Mouse (Mus musculus) embryonic facial prominence, embryonic 13.5 days (tissue): ENCODE data around the gene Hcrt. TPM values are rescaled to one million over a fixed set of nuclear protein-coding genes. Genes with fewer than 3 reads are reported as not detected.

Experiments used
- ATAC-seq: fragments of 200-750 bp; cut with Nextera tagmentation; 2 replicates; pipeline ENCODE4 v1.8.0; 2017; ENCODE audit warnings: low read depth; ENCODE audit not compliant: insufficient number of reproducible peaks, insufficient read depth, low FRiP score, low TSS enrichment
- H3K27ac ChIP-seq: fragments of 300-500 bp; sonication (generic); 2 replicates; pipeline ENCODE4 v1.5.1; 2015; ENCODE audit warnings: moderate library complexity, mild to moderate bottlenecking, inconsistent platforms
- H3K27me3 ChIP-seq: fragments of 300-500 bp; sonication (generic); 2 replicates; pipeline ENCODE4 v1.6.1; 2015; ENCODE audit warnings: mild to moderate bottlenecking, inconsistent platforms
- H3K36me3 ChIP-seq: fragments of 300-500 bp; sonication (generic); 2 replicates; pipeline ENCODE4 v1.6.1; 2015; ENCODE audit warnings: mild to moderate bottlenecking, inconsistent platforms
- H3K4me1 ChIP-seq: fragments of 300-500 bp; sonication (generic); 2 replicates; pipeline ENCODE4 v1.6.1; 2015; ENCODE audit warnings: inconsistent platforms
- H3K4me2 ChIP-seq: fragments of 300-500 bp; sonication (generic); 2 replicates; pipeline ENCODE4 v1.6.1; 2015; ENCODE audit warnings: moderate library complexity, mild to moderate bottlenecking, inconsistent platforms
- H3K4me3 ChIP-seq: fragments of 300-500 bp; sonication (generic); 2 replicates; pipeline ENCODE4 v1.5.1; 2015; ENCODE audit warnings: mild to moderate bottlenecking, inconsistent platforms
- H3K9ac ChIP-seq: fragments of 300-500 bp; sonication (generic); 2 replicates; pipeline ENCODE4 v1.6.1; 2015; ENCODE audit warnings: mild to moderate bottlenecking, inconsistent platforms
- H3K9me3 ChIP-seq: fragments of 300-500 bp; sonication (generic); 2 replicates; pipeline ENCODE4 v1.6.1; 2016; ENCODE audit warnings: inconsistent platforms
- WGBS: fragments of 180-500 bp; shearing (Covaris S2); methylation state at CpG from one replicate; pipeline ENCODE4 v1.1.7; 2015; ENCODE audit warnings: mixed read lengths; 5-methylcytosine and 5-hydroxymethylcytosine counted together
- polyA plus RNA-seq: library from polyadenylated mRNA; unstranded; fragments of >200 nt; fragmentation: Nextera tagmentation; extraction: Ambion mirVana; gene quantifications from 2 replicates; pipeline ENCODE4 v1.2.1, GENCODE M21; 2015

Hcrt gene
- polyA plus RNA-seq, 1 experiment from 2014 or later: not detected

- no peak overlapping the region for H3K4me3 ChIP-seq
- H3K9ac ChIP-seq: no peak overlapping the region
- ATAC-seq: no peak
- peaks cover 31% of the 10 kb centered on the region for H3K27me3 ChIP-seq
- H3K4me2 ChIP-seq: no peak overlapping the region
- WGBS: 81% methylated on average over 4 of the region's 4 CpGs
- H3K4me1 ChIP-seq: no peaks in the 10 kb centered on the region
- H3K36me3 ChIP-seq: no peaks in the 10 kb centered on the region
- H3K27ac ChIP-seq: no peak overlapping the region
- H3K9me3 ChIP-seq: no peaks in the 10 kb centered on the region
These were observed 14.1 kb downstream of the Hcrt start for GRCm38 (mm10) chr11:100748620-100749019.

GRCm38 (mm10) chr11:100747114-100747513 lies 15.6 kb downstream of the Hcrt start:
- no peak for ATAC-seq
- H3K4me2 ChIP-seq: no peak overlapping the region
- H3K27ac ChIP-seq: no peak overlapping the region
- 71% methylated on average over 5 of the region's 5 CpGs for WGBS
- no peak overlapping the region for H3K4me3 ChIP-seq
- no peaks in the 10 kb centered on the region for H3K36me3 ChIP-seq
- no peaks in the 10 kb centered on the region for H3K9me3 ChIP-seq
- H3K27me3 ChIP-seq: peaks cover 28% of the 10 kb centered on the region
- H3K4me1 ChIP-seq: no peaks in the 10 kb centered on the region
- no peak overlapping the region for H3K9ac ChIP-seq

- H3K9ac ChIP-seq: no peak overlapping the region
- no peak overlapping the region for H3K4me2 ChIP-seq
- H3K9me3 ChIP-seq: no peaks in the 10 kb centered on the region
- no peaks in the 10 kb centered on the region for H3K4me1 ChIP-seq
- ATAC-seq: no peak
- no peaks in the 10 kb centered on the region for H3K36me3 ChIP-seq
- peaks cover 28% of the 10 kb centered on the region for H3K27me3 ChIP-seq
- no peak overlapping the region for H3K27ac ChIP-seq
- WGBS: 80% methylated on average over 10 of the region's 10 CpGs
- no peak overlapping the region for H3K4me3 ChIP-seq
These were observed 16.2 kb downstream of the Hcrt start for GRCm38 (mm10) chr11:100746546-100746945.

DNA sequence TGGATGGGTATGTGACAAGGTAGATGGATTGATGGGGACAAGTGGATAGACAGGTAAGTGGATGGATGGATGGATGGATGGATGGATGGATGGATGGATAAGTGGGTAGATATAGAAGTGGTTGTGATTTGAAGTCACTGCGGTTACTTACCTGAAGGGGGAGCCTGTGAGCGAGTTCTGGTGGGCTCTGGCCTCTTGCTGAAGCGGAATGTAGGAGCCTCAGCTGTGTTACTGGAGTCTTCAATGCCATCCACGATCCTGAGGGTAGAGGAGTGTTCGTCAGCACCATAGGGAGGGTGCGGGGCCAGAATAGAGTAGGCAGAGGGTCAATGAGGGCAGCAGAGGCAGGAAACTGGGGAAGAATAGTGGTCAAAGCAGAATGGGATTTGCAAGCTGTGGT lies 17.6 kb downstream of the Hcrt start:
- Histone ChIP-seq H3K27ac (no peak overlapping the region), H3K36me3 (no peaks in the 10 kb centered on the region), H3K9me3 (no peaks in the 10 kb centered on the region), H3K4me2 (no peak overlapping the region), H3K27me3 (peaks cover 22% of the 10 kb centered on the region), H3K4me1 (no peaks in the 10 kb centered on the region), H3K9ac (no peak overlapping the region), H3K4me3 (no peak overlapping the region)
- 16% methylated on average over 6 of the region's 6 CpGs for WGBS
- no peak for ATAC-seq

- no peak overlapping the region for H3K4me3 ChIP-seq
- no peak overlapping the region for H3K9ac ChIP-seq
- H3K9me3 ChIP-seq: no peaks in the 10 kb centered on the region
- no peak for ATAC-seq
- peaks cover 4% of the 10 kb centered on the region; the same call in 1 of the 2 replicates for H3K27me3 ChIP-seq
- H3K4me2 ChIP-seq: no peak overlapping the region
- 69% methylated on average over 6 of the region's 6 CpGs for WGBS
- H3K36me3 ChIP-seq: no peaks in the 10 kb centered on the region
- H3K4me1 ChIP-seq: peaks cover 10% of the 10 kb centered on the region
- H3K27ac ChIP-seq: no peak overlapping the region
These were observed 21.4 kb downstream of the Hcrt start for GRCm38 (mm10) chr11:100741348-100741747.

GRCm38 (mm10) chr11:100738749-100739148 lies 24.0 kb downstream of the Hcrt start:
- WGBS: 22% methylated on average over 5 of the region's 5 CpGs
- H3K27ac ChIP-seq: no peak overlapping the region
- ATAC-seq: no peak

GRCm38 (mm10) chr11:100738066-100738604 lies 24.6 kb downstream of the Hcrt start, which contains the start of gene Rab5c:
Gene Rab5c (minus strand): TSS chr11:100738215.
- Histone ChIP-seq H3K4me1 (peaks cover 21% of the 10 kb centered on the region), H3K36me3 (no peaks in the 10 kb centered on the region), H3K27ac (peak within 1 kb of the TSS; percentile 67), H3K27me3 (no peaks in the 10 kb centered on the region; the same call in 1 of the 2 replicates), H3K4me2 (peak within 1 kb of the TSS; percentile 82), H3K4me3 (peak within 1 kb of the TSS; percentile 99), H3K9me3 (no peaks in the 10 kb centered on the region), H3K9ac (peak within 1 kb of the TSS; percentile 95)
- peak; percentile 99 for ATAC-seq
- under 1% methylated on average over 39 of the region's 39 CpGs for WGBS

More at GRCm38 (mm10) chr11:100738749-100739148, 24.0 kb downstream of the Hcrt start:
- peaks cover 21% of the 10 kb centered on the region for H3K4me1 ChIP-seq
- no peaks in the 10 kb centered on the region; the same call in 1 of the 2 replicates for H3K27me3 ChIP-seq
- H3K4me2 ChIP-seq: peak overlapping the region; percentile 82
- H3K4me3 ChIP-seq: peak overlapping the region; percentile 99
- H3K36me3 ChIP-seq: no peaks in the 10 kb centered on the region
- no peaks in the 10 kb centered on the region for H3K9me3 ChIP-seq
- peak overlapping the region; percentile 67 for H3K9ac ChIP-seq

GRCm38 (mm10) chr11:100737105-100737733 lies 25.5 kb downstream of the Hcrt start:
- H3K27ac ChIP-seq: peak overlapping the region; percentile 67; the same call in 1 of the 2 replicates
- peaks cover 21% of the 10 kb centered on the region for H3K4me1 ChIP-seq
- peaks cover 4% of the 10 kb centered on the region; the same call in 1 of the 2 replicates for H3K36me3 ChIP-seq
- no peaks in the 10 kb centered on the region for H3K9me3 ChIP-seq
- H3K27me3 ChIP-seq: no peaks in the 10 kb centered on the region
- 1% methylated on average over 13 of the region's 13 CpGs for WGBS
- H3K4me3 ChIP-seq: peak overlapping the region; percentile 99
- H3K9ac ChIP-seq: peak overlapping the region; percentile 95
- H3K4me2 ChIP-seq: peak overlapping the region; percentile 82
- no peak for ATAC-seq

DNA sequence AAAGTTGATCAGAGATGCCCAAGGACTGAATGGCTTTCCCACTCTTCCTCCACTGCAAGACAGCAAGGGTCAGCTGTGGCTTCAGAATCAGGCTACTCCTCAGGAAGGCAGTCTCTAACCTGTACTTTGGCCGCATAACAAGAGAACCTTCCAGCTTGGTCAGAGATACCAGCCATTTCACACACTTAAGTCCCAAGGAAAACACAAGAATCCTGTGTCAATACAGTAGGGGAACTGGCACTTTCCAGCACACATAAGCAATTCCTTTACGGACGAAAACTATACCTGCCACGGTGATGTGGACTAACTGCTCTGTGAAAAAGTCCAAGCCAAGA lies 26.0 kb downstream of the Hcrt start:
- Histone ChIP-seq H3K4me1 (peaks cover 21% of the 10 kb centered on the region), H3K9me3 (no peaks in the 10 kb centered on the region), H3K27me3 (no peaks in the 10 kb centered on the region), H3K9ac (peak overlapping the region; percentile 95), H3K36me3 (peaks cover 4% of the 10 kb centered on the region; the same call in 1 of the 2 replicates), H3K4me3 (peak overlapping the region; percentile 99), H3K27ac (no peak overlapping the region), H3K4me2 (peak overlapping the region; percentile 82)
- WGBS: 82% methylated on average over 4 of the region's 4 CpGs
- ATAC-seq: no peak

GRCm38 (mm10) chr11:100735954-100736745 lies 26.6 kb downstream of the Hcrt start:
- Histone ChIP-seq H3K4me1 (peaks cover 21% of the 10 kb centered on the region), H3K27me3 (no peaks in the 10 kb centered on the region), H3K9ac (peak overlapping the region; percentile 95; the same call in 1 of the 2 replicates), H3K4me2 (peak overlapping the region; percentile 82), H3K4me3 (peak overlapping the region; percentile 99; the same call in 1 of the 2 replicates), H3K27ac (no peak overlapping the region; the same call in 1 of the 2 replicates), H3K36me3 (peaks cover 4% of the 10 kb centered on the region; the same call in 1 of the 2 replicates), H3K9me3 (no peaks in the 10 kb centered on the region)
- no peak for ATAC-seq
- 78% methylated on average over 14 of the region's 14 CpGs for WGBS

GRCm38 (mm10) chr11:100735134-100735865 lies 27.4 kb downstream of the Hcrt start:
- H3K27me3 ChIP-seq: no peaks in the 10 kb centered on the region
- peak overlapping the region; percentile 14; the same call in 1 of the 2 replicates for H3K4me2 ChIP-seq
- no peaks in the 10 kb centered on the region for H3K9me3 ChIP-seq
- 88% methylated on average over 9 of the region's 9 CpGs for WGBS
- peaks cover 21% of the 10 kb centered on the region for H3K4me1 ChIP-seq
- peaks cover 7% of the 10 kb centered on the region; the same call in 1 of the 2 replicates for H3K36me3 ChIP-seq
- H3K9ac ChIP-seq: peak overlapping the region; percentile 46; the same call in 1 of the 2 replicates
- no peak overlapping the region for H3K27ac ChIP-seq
- ATAC-seq: no peak
- 0 out of 2 replicates have a peak overlapping the region, but pooled peaks have one; percentile 2 for H3K4me3 ChIP-seq
